22 mouse cellular contexts compared by ENCODE assay signal in the genomic region with DNA sequence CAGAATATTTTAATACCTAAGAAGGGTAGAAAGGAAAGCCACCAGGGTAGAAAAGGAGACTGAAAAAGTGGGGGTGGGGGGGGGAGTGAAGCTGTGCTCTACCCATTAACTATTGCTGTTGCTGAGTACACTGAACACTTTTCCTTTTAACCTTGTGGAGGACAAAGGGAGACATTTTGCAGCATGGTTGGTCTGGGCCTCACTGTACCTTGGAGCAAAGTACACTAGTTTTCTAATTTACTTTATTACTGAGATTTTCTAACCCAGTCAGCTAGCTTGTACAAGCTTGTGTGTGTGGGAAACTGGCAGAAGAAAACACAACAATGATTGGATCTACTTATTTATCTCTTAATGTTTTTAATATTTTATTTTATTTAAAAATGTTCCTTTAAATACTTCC.
DNase-seq lines count a peak whose midpoint lies in the region; ATAC-seq and TF ChIP-seq lines count a peak whose summit lies in the region.
"Had no signal": no experiment of that assay in that cellular context is flagged by ENCODE, and none has a peak within 500 bp of the region (broad histone marks: within the 10 kb centered on the region; RNA-seq: fewer than 3 reads in every experiment).

No protein-coding gene starts in this region.

- H3K4me2 ChIP-seq in kidney, embryonic 15.5 days, result no peak overlapping the region
- H3K4me2 ChIP-seq in kidney, embryonic 14.5 days (replicated peaks; ENCODE audit: low read depth, low read length), result no peak overlapping the region
- no peak overlapping the region for H3K4me2 ChIP-seq in kidney, embryonic 16.5 days (replicated peaks; ENCODE audit: low read depth, low read length)
- no peak overlapping the region for H3K4me2 ChIP-seq in midbrain, embryonic 11.5 days
- H3K4me2 ChIP-seq in midbrain, postnatal 0 days (ENCODE audit: low read depth, low read length, poor library complexity, severe bottlenecking), result no peak overlapping the region

- H3K4me3 ChIP-seq in kidney, adult 2 months (ENCODE audit: insufficient read depth, low read depth, low read length), result no peak overlapping the region
- no peak overlapping the region for H3K4me3 ChIP-seq in kidney, embryonic 15.5 days (replicated peaks)
- H3K4me3 ChIP-seq in kidney, embryonic 14.5 days (ENCODE audit: low read length), result no peak overlapping the region
- H3K4me3 ChIP-seq in kidney, embryonic 16.5 days (ENCODE audit: low read length), result no peak overlapping the region
- no peak overlapping the region for H3K4me3 ChIP-seq in midbrain, embryonic 11.5 days (ENCODE audit: low read depth, low read length)
- no peak overlapping the region for H3K4me3 ChIP-seq in midbrain, postnatal 0 days (ENCODE audit: low read depth, low read length)

- TF ChIP-seq POLR2A in kidney, adult 2 months (IDR thresholded peaks at IDR 0.05; ENCODE audit: low read depth, low read length), result no peak

- no peaks in the 10 kb centered on the region for H3K9me3 ChIP-seq in kidney, embryonic 15.5 days (replicated peaks)
- no peaks in the 10 kb centered on the region for H3K9me3 ChIP-seq in kidney, embryonic 14.5 days (ENCODE audit: control insufficient read depth, low read length)
- H3K9me3 ChIP-seq in kidney, embryonic 16.5 days (ENCODE audit: low read length), result no peaks in the 10 kb centered on the region
- H3K9me3 ChIP-seq in midbrain, embryonic 11.5 days (ENCODE audit: control insufficient read depth, low read length), result no peaks in the 10 kb centered on the region
- no peaks in the 10 kb centered on the region for H3K9me3 ChIP-seq in midbrain, postnatal 0 days (ENCODE audit: low read length)

- ATAC-seq in kidney, embryonic 15.5 days (replicated peaks; ENCODE audit: low FRiP score), result no peak
- ATAC-seq in kidney, embryonic 14.5 days (ENCODE audit: low FRiP score, low TSS enrichment), result no peak
- ATAC-seq in kidney, embryonic 16.5 days (ENCODE audit: low FRiP score, low TSS enrichment), result 0 out of 2 replicates have a peak, but pooled peaks have one; percentile 49
- ATAC-seq in midbrain, embryonic 11.5 days (ENCODE audit: low FRiP score), result no peak
- ATAC-seq in midbrain, postnatal 0 days (ENCODE audit: low FRiP score), result no peak
- ATAC-seq: activated CD4-positive, CD25-positive, alpha-beta regulatory T cell, adult 4 months; CD4-positive, CD25-positive, alpha-beta regulatory T cell, adult 4 months; Patski had no signal

- no peak for TF ChIP-seq CTCF in kidney, adult 2 months (conservative IDR thresholded peaks at IDR 0.05; ENCODE audit: insufficient read depth, insufficient read length, low read depth, low read length)
- no peak for TF ChIP-seq CTCF in midbrain, postnatal 0 days (IDR thresholded peaks at IDR 0.05)

- no peaks in the 10 kb centered on the region for H3K36me3 ChIP-seq in kidney, adult 2 months (ENCODE audit: control insufficient read depth, insufficient read depth, low read length)
- H3K36me3 ChIP-seq in kidney, embryonic 15.5 days, result no peaks in the 10 kb centered on the region
- H3K36me3 ChIP-seq in kidney, embryonic 14.5 days (ENCODE audit: control insufficient read depth, insufficient read depth, low read length), result no peaks in the 10 kb centered on the region
- H3K36me3 ChIP-seq in kidney, embryonic 16.5 days (ENCODE audit: insufficient read depth, low read length), result no peaks in the 10 kb centered on the region
- H3K36me3 ChIP-seq in midbrain, embryonic 11.5 days (ENCODE audit: control insufficient read depth, insufficient read depth, low read length), result no peaks in the 10 kb centered on the region
- no peaks in the 10 kb centered on the region for H3K36me3 ChIP-seq in midbrain, postnatal 0 days (ENCODE audit: insufficient read depth, low read length)
- H3K36me3 ChIP-seq: G1E had no signal

- no peaks in the 10 kb centered on the region for H3K27me3 ChIP-seq in kidney, adult 2 months (replicated peaks; ENCODE audit: control insufficient read depth, insufficient read depth, low read length)
- H3K27me3 ChIP-seq in kidney, embryonic 15.5 days, result no peaks in the 10 kb centered on the region
- H3K27me3 ChIP-seq in kidney, embryonic 14.5 days (ENCODE audit: control insufficient read depth, insufficient read depth, low read length), result no peaks in the 10 kb centered on the region
- H3K27me3 ChIP-seq in kidney, embryonic 16.5 days (ENCODE audit: insufficient read depth, low read length), result no peaks in the 10 kb centered on the region
- no peaks in the 10 kb centered on the region for H3K27me3 ChIP-seq in midbrain, embryonic 11.5 days (ENCODE audit: control insufficient read depth, insufficient read depth, low read length)
- H3K27me3 ChIP-seq in midbrain, postnatal 0 days (ENCODE audit: insufficient read depth, low read length), result no peaks in the 10 kb centered on the region
- H3K27me3 ChIP-seq: CH12.LX, Patski had no signal

- DNase-seq in kidney, adult 2 months, result peak; percentile 63
- peak; percentile 70 for DNase-seq in kidney, adult 9 months
- DNase-seq in kidney, postnatal 36 days, result no peak
- peak; percentile 56 for DNase-seq in midbrain, embryonic 11.5 days (ENCODE audit: low spot score, missing footprints)
- DNase-seq in midbrain, postnatal 0 days (ENCODE audit: low spot score), result no peak
- DNase-seq: adrenal gland, adult 2 months; adrenal gland, adult 8-10 months; adrenal gland, postnatal 10 days; adrenal gland, postnatal 14 days; adrenal gland, postnatal 25 days; adrenal gland, postnatal 36 days; B cell, adult 2 months; cerebellum, adult 11 months; cerebellum, adult 11-12 months had no signal

- H3K27ac ChIP-seq in kidney, adult 2 months (ENCODE audit: insufficient read depth, low read depth, low read length), result peak overlapping the region; percentile 55; the same call in 1 of the 2 replicates
- no peak overlapping the region for H3K27ac ChIP-seq in kidney, embryonic 15.5 days
- H3K27ac ChIP-seq in kidney, embryonic 14.5 days (ENCODE audit: low read depth, low read length), result no peak overlapping the region
- H3K27ac ChIP-seq in kidney, embryonic 16.5 days (ENCODE audit: low read length), result no peak overlapping the region
- no peak overlapping the region for H3K27ac ChIP-seq in midbrain, embryonic 11.5 days (ENCODE audit: low read depth, low read length)
- no peak overlapping the region for H3K27ac ChIP-seq in midbrain, postnatal 0 days (ENCODE audit: low read depth, low read length)

- no peak overlapping the region for H3K9ac ChIP-seq in kidney, embryonic 15.5 days
- no peak overlapping the region for H3K9ac ChIP-seq in kidney, embryonic 14.5 days (ENCODE audit: low read depth, low read length)
- no peak overlapping the region for H3K9ac ChIP-seq in kidney, embryonic 16.5 days (replicated peaks; ENCODE audit: low read length)
- no peak overlapping the region for H3K9ac ChIP-seq in midbrain, embryonic 11.5 days (ENCODE audit: low read length)
- no peak overlapping the region for H3K9ac ChIP-seq in midbrain, postnatal 0 days (replicated peaks; ENCODE audit: low read length, poor library complexity, severe bottlenecking)

- peaks cover 3% of the 10 kb centered on the region; the same call in 1 of the 2 replicates for H3K4me1 ChIP-seq in kidney, adult 2 months (ENCODE audit: control insufficient read depth, insufficient read depth, low read length)
- no peaks in the 10 kb centered on the region for H3K4me1 ChIP-seq in kidney, embryonic 15.5 days
- no peaks in the 10 kb centered on the region for H3K4me1 ChIP-seq in kidney, embryonic 14.5 days (ENCODE audit: control insufficient read depth, insufficient read depth, low read length)
- 0 out of 2 replicates have a peak, but pooled peaks cover 3% of the 10 kb centered on the region for H3K4me1 ChIP-seq in kidney, embryonic 16.5 days (ENCODE audit: insufficient read depth, low read length)
- H3K4me1 ChIP-seq in midbrain, embryonic 11.5 days (ENCODE audit: control insufficient read depth, insufficient read depth, low read length), result no peaks in the 10 kb centered on the region
- no peaks in the 10 kb centered on the region for H3K4me1 ChIP-seq in midbrain, postnatal 0 days (ENCODE audit: insufficient read depth, low read length)

Comparison
In these comparisons a context has a peak if more than half of its experiments do, and no peak if none do; other contexts are left out.
1. DNase-seq: peak in kidney, adult 2 months (single experiment), kidney, adult 9 months (single experiment) and midbrain, embryonic 11.5 days (single experiment); none in kidney, postnatal 36 days (0 of 2) and midbrain, postnatal 0 days (single experiment).